ENCODE assay signal across 8 mouse cellular contexts in genomic region chr10:81329194-81329975, GRCm38 (mm10). TPM values are rescaled to one million over a fixed set of nuclear protein-coding genes. Genes with fewer than 3 reads are reported as not detected.
DNase-seq lines count a peak whose midpoint lies in the region; ATAC-seq lines count a peak whose summit lies in the region.

No protein-coding gene starts in this region.

- H3K4me2 ChIP-seq in intestine, embryonic 14.5 days (ENCODE audit: low read length) = peak overlapping the region; percentile 54

- H3K27me3 ChIP-seq in intestine, embryonic 14.5 days (replicated peaks; ENCODE audit: control insufficient read depth, insufficient read depth, low read length) = 0 out of 2 replicates have a peak, but pooled peaks cover 6% of the 10 kb centered on the region

- H3K4me3 ChIP-seq in brown adipose tissue, adult 24 weeks (ENCODE audit: insufficient read depth, low read depth, low read length) = no peak overlapping the region
- H3K4me3 ChIP-seq in intestine, embryonic 14.5 days (ENCODE audit: low read depth, low read length) = peak overlapping the region; percentile 29

- peak overlapping the region; percentile 34 for H3K9ac ChIP-seq in intestine, embryonic 14.5 days (ENCODE audit: low read length)

- no peaks in the 10 kb centered on the region for H3K9me3 ChIP-seq in intestine, embryonic 14.5 days (ENCODE audit: control insufficient read depth, low read length)

- peaks cover 30% of the 10 kb centered on the region for H3K4me1 ChIP-seq in brown adipose tissue, adult 24 weeks (ENCODE audit: control insufficient read depth, insufficient read depth, insufficient read length, low read length)
- H3K4me1 ChIP-seq in intestine, embryonic 14.5 days (replicated peaks; ENCODE audit: control insufficient read depth, insufficient read depth, low read length) = peaks cover 34% of the 10 kb centered on the region

- peak; percentile 80 for ATAC-seq in intestine, embryonic 14.5 days (replicated peaks; ENCODE audit: low FRiP score, low TSS enrichment, low read depth)
- ATAC-seq in cerebellum, adult (ENCODE audit: insufficient number of reproducible peaks, low FRiP score, low TSS enrichment) = no peak

- 39% methylated on average over 10 of the region's 10 CpGs for WGBS in intestine, embryonic 14.5 days

- peaks cover 33% of the 10 kb centered on the region for H3K36me3 ChIP-seq in intestine, embryonic 14.5 days (ENCODE audit: control insufficient read depth, insufficient read depth, low read length)

- peak overlapping the region; percentile 64 for H3K27ac ChIP-seq in brown adipose tissue, adult 24 weeks (replicated peaks; ENCODE audit: low read depth, low read length)
- peak overlapping the region; percentile 94 for H3K27ac ChIP-seq in intestine, embryonic 14.5 days (ENCODE audit: low read depth)

- DNase-seq in kidney, adult 9 months = peak; percentile 25
- DNase-seq in kidney, adult 18-20 months = no peak
- DNase-seq in intestine, embryonic 14.5 days (ENCODE audit: low spot score) = no peak
- DNase-seq in lung, postnatal 14 days = peak; percentile 52
- DNase-seq in frontal cortex, postnatal 10 days (ENCODE audit: low spot score in 2 of 2) = no peak
- DNase-seq in right cerebral cortex, postnatal 25 days = no peak

RNA-seq across cellular contexts. Expression of gene Tbxa2r, which starts 0.9 kb away (rescaled TPM):
- polyA plus RNA-seq in brown adipose tissue, adult 24 weeks (2012; ENCODE audit: insufficient read depth, insufficient read length, missing spikeins) = not detected in 2 replicates
- polyA plus RNA-seq in intestine, embryonic 14.5 days (2014; fragmentation: Nextera tagmentation; extraction: Ambion mirVana) = 22.3 and 23.6 TPM in 2 replicates

RNA-seq across cellular contexts. Expression of gene Cactin, which starts 8.5 kb away (rescaled TPM):
- polyA plus RNA-seq in brown adipose tissue, adult 24 weeks (2012; ENCODE audit: insufficient read depth, insufficient read length, missing spikeins) = 8.4 and 9.6 TPM in 2 replicates
- polyA plus RNA-seq in intestine, embryonic 14.5 days (2014; fragmentation: Nextera tagmentation; extraction: Ambion mirVana) = 26.0 and 27.7 TPM in 2 replicates

RNA-seq across cellular contexts. Expression of gene Gipc3, which starts 13.7 kb away (rescaled TPM):
- polyA plus RNA-seq in brown adipose tissue, adult 24 weeks (2012; ENCODE audit: insufficient read depth, insufficient read length, missing spikeins) = 1.0 TPM in 1 of 2 replicates, not detected in the other
- polyA plus RNA-seq in intestine, embryonic 14.5 days (2014; fragmentation: Nextera tagmentation; extraction: Ambion mirVana) = 0.07 and 0.11 TPM in 2 replicates

RNA-seq across cellular contexts. Expression of gene Hmg20b, which starts 20.9 kb away (rescaled TPM):
- polyA plus RNA-seq in brown adipose tissue, adult 24 weeks (2012; ENCODE audit: insufficient read depth, insufficient read length, missing spikeins) = 66.1 and 78.7 TPM in 2 replicates
- polyA plus RNA-seq in intestine, embryonic 14.5 days (2014; fragmentation: Nextera tagmentation; extraction: Ambion mirVana) = 85.0 and 86.8 TPM in 2 replicates

RNA-seq across cellular contexts. Expression of gene Mfsd12, which starts 27.9 kb away (rescaled TPM):
- polyA plus RNA-seq in brown adipose tissue, adult 24 weeks (2012; ENCODE audit: insufficient read depth, insufficient read length, missing spikeins) = 8.3 and 11.5 TPM in 2 replicates
- polyA plus RNA-seq in intestine, embryonic 14.5 days (2014; fragmentation: Nextera tagmentation; extraction: Ambion mirVana) = 4.8 and 6.9 TPM in 2 replicates

Comparison
In these comparisons a context has a peak if more than half of its experiments do, and no peak if none do; other contexts are left out.
1. DNase-seq: peak in kidney, adult 9 months (single experiment) and lung, postnatal 14 days (single experiment); none in kidney, adult 18-20 months (single experiment), intestine, embryonic 14.5 days (single experiment), frontal cortex, postnatal 10 days (0 of 2) and right cerebral cortex, postnatal 25 days (single experiment).
2. RNA of gene Tbxa2r, which starts 0.9 kb away (polyA plus RNA-seq): 22.3 to 23.6 TPM in intestine, embryonic 14.5 days; not detected in brown adipose tissue, adult 24 weeks; every median in the first group is over 10 times any median in the second.